Mouse (Mus musculus) layer of hippocampus, adult 8-10 months (tissue): ENCODE measurements around the gene Snrpa. TPM values are rescaled to one million over a fixed set of nuclear protein-coding genes. Genes with fewer than 3 reads are reported as not detected.
"Not testable (repeated sequence)": the region's sequence is repeated elsewhere in the genome, so short reads cannot be mapped to it uniquely, and the experiment has no call there.

ENCODE experiments used
- DNase-seq, 2 experiments: peaks; one replicate each; pipeline ENCODE4 v3.0.0; 2022; ENCODE audit warnings: low spot score in 2 of 2
- total RNA-seq, 4 experiments: library from RNA; stranded (reverse); gene quantifications; 2 replicates each; pipeline ENCODE4 v1.2.4; 2022

The Snrpa gene
- 100 to 1,000 TPM in 1 of 4 experiments, 10 to 100 TPM in 3; 82.0 to 108 (median 85.0) TPM for total RNA-seq

DNA sequence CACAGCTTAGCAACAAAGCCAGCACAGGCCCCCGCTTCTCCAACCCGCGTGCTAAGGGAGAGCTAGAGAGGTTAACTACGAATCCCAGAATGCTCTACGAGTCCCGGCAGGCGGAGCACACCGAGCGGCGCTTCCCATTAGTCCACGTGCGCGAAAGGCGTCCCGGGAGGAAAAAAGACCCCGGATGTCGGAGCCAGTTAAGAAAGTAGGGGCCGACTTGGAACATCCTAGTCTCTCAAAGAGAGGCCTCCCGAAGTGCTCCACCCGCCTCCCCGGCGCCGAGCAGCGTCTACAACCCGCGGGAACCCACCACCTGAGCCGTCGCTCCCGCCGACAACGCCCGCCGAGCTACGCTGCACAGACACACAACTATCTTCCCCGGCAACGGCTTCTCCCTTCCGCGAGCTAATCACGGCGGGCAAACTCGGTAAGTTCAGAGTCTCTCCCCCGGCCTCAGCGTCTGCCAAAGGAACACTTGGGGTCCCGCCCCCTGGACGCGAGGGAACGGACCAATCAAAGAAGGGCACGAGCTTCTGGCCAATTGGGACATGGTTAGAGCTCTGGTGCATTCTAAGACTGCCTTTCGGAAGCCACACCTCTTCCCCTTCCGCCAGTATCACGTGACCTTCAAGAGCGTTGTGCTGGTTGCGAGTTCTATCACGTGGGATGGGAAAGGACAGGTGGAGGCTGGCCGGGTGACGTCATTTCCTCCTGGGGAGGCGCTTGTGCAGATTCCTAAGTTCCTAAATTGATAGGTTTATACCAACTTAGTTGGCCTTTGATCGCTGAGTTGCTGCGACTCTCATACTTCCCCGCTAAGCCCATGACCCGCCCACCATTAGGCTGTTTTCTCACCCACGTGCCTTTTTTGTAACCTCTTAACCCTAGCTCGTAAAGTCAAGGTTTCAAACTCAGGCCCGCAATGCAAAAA is at the start of gene Snrpa, which contains the start of gene BC024978:
Gene Snrpa, minus strand, starts transcription at position 591 of the 931 bp plus-strand sequence.
Gene BC024978, plus strand, starts transcription at position 101 of the 931 bp plus-strand sequence.
- peak; percentile 99 to 100 for DNase-seq

DNA sequence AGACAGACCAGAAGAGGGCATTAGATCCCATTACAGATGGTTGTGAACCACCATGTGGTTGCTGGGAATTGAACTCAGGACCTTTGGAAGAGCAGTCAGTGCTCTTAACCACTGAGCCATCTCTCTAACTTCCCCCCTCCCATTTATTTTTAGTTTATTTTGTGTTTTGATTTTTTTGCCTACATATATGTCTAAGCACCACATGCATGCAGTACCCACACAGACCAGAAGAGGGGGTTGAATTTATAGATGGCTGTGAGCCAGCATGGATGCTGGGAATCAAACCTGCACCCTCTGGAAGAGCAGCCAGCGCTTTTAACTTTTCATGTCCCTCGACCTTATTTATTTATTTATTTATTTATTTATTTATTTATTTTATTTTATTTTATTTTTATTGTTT is 48.0 kb upstream of the Snrpa start:
- DNase-seq, result not testable (repeated sequence)

DNA sequence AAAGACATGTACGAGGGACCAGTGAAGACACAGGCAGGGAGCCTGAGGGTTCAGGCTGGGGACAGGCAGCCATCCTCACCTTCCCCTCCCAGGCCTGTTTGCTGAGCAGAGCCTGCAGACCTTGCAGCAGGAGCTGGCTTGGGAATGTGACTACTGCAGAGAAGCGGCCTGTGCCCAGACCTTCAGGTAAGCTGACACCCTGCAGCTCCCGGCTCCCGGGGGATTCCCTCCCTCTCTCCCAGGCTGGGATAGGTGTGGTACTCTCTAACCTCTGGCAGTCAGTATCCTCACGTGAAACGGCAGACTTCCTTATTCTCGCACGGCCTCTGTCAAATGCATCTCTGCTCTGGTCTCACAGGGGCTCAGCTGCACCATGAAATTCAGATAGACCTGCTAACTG is 47.1 kb upstream of the Snrpa start:
- no peak for DNase-seq

DNA sequence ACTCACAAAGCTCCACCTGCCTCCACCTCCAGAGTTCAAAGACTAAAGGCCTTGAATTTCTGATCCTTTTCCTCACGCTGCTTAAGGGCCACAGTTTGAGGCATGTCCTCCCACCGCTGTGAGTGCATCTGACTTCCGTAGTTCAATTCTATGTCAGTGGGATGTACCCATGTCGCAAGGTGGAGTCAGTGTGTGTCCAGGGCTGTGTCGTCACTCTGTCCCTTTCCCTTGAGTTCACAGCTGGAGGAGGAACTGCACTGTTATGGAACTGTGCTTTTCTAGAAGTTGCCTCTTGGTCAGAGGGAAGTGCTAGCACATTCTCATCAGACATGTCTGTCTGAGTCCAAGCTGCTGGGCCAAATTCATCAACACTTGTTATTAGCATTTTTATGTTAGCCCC is 42.5 kb upstream of the Snrpa start:
- no peak for DNase-seq

DNA sequence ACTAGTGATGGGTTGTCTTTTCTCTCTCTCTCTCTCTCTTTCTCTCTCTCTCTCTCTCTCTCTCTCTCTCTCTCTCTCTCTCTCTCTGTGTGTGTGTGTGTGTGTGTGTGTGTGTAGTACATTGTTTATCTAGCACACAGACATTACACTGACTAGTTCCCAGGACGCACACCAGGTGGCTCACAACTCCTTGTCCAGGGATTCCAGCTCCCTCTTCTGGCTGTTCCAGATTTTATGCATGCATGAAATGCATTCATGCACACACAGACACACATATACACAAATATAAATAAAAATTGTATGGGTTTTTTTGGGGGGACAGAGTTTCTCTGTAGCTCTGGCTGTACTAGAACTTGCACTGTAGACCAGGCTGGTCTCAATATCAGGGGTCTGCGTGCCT is 41.5 kb upstream of the Snrpa start:
- no peak for DNase-seq

DNA sequence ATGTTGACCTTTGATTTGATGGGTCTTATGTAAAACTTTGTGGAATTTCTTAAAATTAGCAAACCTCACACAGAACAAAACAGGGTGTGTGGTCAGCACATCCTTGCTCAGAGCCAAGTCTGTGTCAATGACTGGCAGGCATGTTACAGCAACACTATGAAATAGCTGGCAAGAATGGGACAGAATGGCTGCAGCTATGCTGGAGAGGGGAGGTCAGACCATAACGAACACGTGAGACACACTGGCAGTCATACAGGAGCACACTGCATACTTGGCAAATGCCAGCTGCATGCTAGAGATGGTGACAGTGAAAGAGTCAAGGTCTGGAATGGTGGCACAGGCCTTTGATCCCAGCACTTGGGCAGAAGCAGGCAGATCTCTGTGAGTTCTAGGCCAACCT is 39.7 kb upstream of the Snrpa start:
- DNase-seq, result no peak

DNA sequence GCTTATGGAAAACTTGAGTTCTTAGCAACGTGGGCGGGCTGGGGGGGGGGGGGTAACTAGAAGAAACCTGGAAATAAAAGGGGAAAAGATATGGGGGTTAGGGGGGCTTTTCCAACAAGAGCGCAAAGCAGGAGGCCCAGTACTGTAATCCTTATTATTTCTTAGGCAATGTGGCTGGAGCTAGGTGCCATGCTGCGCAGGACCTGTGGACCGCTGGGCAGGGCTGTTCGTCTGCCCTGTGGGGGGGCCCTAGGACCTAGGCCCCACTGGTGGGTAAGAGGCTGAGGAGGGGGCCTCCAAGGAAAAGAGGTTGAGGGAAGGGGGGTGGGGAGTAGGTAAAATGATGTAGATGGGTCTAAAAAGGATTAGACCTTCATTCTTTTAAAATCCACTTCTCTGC is 37.2 kb upstream of the Snrpa start:
- no peak for DNase-seq

DNA sequence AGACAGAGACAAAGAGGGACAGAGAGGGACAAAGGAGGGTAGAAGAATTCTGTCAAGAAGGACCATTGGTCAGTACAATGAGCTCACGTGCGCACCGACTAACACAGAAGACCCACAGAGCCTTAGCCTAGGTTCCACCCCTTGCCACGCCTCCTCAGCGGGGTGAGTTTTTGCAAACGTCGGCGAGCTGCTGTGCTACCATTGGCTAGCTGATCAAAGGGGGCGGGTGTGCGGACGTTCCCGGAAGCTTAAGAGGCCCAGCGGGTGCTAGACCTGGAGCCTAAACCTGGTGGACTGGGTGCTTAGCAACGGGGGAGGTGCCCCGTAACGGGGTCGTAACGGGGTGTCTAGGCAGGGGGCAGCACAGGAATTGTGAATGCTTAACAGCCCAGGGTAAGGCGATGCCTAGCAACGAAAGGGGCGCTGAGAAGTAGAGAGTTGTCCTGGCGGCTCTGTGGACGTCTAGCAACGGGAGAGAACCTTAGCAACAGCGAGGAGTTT is 36.8 kb upstream of the Snrpa start, which contains the start of gene Coq8b:
Gene Coq8b, plus strand, starts transcription at position 243 of the 501 bp plus-strand sequence.
- DNase-seq, result peak; percentile 90 to 93

DNA sequence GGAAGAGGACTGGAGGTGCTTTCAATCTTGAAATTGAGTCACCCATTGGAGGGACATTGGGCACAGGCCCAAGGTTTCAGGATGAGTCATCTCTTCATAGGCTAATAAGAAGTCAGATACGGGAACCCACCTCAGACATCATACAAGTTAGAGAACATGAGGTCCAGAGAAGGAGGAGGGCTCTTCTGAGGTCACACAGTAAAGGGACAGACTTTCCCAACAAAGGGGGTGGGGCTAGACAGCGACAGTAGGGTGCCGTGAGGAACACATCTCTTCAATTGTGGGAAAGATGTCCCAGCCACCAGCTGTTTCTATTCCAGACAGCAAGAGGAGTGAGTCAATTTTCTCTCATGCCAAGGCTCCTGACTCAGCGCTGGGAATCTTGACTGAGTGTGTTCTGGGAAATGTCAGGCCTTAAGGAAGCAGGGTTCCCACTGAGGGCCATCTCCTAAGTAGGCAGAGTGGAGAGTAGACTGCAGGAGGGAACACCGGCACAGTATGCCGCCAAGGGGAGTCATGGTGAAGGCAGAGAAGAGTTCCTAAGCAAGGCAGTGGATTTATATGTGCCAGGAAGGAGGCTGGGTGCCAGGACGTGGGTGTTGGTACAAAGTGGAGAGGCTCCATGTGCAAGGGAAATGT is 35.7 kb upstream of the Snrpa start:
- peak; percentile 74 to 84 for DNase-seq

DNA sequence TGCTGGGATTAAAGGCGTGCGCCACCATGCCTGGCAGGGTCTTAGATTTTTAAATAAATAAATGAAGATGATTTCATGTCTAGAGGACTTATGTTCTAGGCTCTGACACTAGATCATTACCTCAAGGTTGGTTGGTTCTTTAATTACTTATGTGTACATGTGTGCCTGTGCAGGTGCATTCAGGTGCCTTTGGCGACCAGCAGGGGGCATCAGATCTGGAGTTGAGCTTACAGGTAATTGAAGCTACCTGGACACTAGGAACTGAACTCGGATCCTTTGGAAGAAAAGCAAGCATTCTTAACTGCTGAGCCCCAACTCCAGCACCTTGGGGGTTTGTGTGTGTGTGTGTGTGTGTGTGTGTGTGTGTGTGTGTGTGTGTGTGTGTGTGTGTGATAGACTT is 34.7 kb upstream of the Snrpa start:
- no peak for DNase-seq

DNA sequence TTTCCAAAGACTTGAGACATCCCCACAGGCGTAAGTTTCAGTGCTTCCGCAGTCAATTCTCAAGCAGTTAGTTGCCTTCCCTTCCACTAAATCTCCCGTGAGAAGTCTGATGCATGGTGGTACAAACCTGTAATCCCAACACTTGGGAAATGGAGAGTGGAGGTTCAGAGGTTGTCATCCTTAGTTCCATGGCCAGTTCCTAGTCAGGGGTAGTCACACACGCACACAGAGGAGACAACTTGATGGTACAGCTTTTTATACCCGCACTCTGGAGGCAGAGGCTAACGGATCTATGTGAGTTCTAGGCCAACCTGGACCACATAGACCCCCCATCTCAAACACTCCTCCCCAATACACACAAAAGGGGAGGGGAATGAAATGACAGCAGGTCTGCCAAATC is 32.8 kb upstream of the Snrpa start:
- DNase-seq, result no peak

DNA sequence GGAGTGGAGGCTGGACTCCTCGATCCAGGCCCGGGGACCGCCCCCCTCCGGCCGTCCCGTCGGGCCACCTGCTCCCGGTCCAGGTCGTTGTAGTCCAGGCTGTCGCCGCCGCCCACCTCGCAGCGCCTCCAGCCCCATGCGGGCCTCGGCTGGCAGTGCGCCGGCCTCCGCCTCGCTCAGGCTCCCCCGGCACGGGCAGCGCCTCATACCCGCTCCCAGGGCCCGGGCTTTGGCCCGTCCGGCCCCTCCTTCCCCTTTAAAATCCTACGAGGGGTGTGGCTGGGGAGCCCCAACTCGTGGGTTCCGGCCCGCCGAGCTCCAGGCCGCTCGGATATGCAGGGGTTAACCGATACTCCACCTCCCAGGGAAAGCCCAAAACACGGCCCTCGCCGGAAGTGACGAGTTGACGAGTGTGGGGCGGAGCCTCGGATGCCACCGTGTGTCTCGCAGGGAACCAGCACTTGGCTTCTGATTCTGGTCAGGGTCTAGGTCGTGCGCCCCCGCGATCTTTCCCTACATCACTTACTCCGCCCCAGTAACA is 32.3 kb upstream of the Snrpa start, which contains the start of gene Itpkc:
Gene Itpkc, minus strand, starts transcription at position 381 of the 541 bp plus-strand sequence.
- DNase-seq, result peak; percentile 87 to 88

DNA sequence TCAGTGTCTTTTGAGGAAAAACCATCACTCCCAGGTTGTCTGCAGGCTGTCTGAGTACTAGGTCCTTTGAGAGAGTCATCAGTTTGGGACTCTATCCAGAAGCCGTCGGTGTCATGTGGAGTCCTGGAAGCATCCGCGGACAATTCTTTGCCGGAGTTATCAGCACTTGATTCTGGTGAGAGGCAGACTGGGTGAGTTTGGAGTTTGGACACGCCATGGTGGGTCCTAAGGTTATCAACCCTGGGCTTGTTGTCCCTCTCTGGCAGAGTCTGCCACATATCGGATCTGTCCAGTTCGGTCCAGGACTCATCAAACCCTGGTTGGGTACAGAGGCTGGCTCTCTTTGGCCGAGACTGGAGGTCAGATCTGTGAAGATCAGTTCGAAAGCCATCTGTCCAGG is 31.6 kb upstream of the Snrpa start:
- DNase-seq, result no peak

DNA sequence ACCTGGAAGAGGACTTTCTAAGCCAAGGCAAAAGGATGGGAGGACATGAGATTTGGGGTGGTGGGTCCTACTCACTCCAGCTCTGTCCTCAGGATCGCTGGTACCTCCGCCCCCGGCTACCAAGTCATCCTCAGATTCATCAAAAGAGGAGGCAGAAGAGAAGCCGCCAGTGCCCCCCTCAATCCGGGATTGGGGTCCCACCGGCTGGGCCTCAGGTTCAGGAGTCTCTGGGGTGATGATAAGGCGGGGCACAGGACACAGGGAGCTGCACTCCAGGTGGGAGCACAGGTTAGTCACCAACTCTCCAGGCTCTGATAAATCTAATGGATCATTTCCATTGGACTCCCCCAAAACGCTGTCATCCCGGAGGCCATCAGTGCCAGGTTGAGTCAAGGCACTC is 31.2 kb upstream of the Snrpa start:
- DNase-seq, result no peak

DNA sequence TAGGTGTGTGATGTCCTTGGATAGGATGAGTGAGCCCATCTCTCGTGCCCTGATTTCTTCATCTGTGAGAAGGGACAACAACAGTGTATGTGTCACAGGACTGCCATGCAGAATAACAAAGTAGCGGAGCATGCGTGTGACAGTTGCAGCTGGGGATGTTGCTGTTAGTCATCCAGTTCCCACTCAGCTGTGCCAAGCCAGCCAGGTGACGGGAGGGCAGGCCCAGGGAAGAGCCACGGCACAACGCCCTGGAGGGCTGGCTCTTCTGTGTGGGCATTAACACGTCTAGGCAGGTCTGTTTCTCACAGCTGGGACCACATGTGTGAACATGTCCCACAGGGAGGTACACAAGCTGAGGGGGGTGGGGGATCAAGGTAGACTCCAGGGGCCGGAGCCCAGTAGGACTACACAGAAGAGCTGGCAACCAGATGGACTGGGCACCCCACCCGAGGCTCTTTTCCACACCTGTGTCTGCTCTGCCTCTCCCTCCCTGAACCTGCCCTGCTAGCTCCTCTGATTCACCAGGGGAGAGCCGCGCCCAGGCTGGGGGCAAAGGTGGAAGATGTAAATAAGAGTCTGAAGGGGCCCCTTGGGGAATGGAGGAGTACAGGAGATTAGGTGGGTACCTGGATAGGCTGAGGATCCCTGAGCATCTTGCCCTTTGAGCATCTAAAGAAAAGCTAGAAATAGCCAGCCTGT is 29.0 kb upstream of the Snrpa start:
- DNase-seq, result no peak

DNA sequence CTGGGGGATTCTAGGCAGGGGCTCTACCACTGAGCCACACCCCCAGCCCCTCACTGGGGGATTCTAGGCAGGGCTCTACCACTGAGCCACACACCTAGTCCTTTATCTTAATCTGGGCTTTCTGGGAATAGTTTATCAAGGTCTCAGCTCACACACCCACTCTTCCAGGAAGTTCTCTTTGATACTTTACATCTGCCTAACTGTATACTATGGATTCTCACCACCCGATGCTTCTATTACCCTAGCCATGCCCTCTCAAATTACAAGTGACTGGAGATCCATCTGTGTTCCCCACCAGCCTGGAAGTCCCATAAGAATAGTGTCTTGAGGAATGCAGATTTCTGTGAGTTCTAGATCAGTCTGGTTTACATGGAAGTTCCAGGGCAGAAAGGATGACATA is 26.5 kb upstream of the Snrpa start:
- DNase-seq, result no peak

DNA sequence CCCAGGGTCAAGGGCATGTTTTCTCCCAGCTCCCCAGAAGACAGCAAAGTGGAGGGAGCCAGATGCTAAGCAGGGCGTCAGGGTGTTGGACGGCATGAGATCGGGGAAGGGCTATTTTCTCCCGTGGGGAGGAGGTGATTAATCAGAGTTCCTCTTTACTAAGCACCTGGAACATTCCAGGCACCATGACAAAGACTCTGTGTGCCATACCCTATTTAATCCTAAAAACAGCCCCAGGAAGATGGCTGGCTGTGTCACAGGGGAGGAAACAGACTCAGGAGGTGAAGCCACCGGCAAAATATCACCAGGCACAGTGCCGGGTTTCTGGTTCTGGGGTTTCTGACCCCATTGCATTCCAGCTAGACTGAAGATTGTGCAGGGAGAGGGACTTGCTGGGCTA is 25.9 kb upstream of the Snrpa start:
- no peak for DNase-seq

DNA sequence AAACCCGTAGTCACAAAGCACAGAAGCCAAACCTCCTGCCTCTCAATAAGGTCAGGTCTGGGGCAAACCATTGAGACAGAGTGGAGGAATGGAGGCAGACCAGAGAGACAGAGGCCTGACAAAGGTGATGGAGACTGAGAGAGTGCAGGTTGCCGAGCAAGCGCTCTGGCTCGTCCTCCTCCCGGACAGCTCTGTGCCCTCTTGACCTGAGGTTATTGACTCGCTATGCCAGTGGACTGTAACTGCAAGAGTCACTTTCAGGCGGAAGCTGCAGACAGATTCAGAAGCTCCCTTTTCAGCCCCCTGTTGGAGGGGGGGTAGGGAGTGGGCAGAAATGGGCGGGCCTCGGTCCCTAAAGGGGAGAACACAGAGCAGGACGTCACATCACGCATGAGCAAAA is 23.9 kb upstream of the Snrpa start:
- no peak for DNase-seq

DNA sequence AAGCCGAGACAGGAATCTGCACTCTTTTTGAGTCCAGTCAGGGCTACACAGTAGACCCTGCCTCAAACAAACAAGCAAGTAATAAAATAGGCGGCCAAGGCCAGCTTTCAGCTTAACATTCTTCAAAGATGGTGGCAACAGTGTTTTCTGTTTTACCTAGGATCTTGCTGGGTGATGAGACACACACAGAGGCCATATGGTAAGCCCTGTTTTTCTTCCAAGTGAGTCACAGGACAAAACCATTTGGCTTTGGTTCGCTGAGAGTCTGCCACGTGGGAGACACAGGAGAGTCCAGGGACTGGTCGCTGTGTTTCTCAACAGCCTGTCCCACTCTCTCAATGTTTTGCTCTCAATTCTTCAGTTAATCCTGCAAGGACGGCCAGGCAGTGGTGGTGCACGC is 22.5 kb upstream of the Snrpa start:
- no peak for DNase-seq

DNA sequence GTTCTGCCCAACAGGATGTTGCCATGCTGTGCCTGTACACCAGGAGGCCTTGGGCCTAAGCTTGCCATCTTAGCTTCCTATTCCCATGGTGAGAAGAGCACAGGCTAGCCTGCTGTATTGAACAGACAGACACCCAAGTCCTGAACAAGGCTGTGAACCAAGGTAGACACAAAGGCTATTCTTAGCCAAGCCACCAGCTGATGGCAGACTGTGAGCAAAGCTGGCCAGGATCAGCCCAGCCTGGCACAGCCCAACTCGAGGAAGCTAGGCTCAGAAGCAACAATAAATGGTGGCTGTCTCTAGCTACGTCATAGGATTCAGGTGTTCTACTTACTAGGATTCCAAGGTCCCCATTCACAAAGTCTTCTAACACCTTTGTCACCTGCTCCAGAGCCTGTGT is 16.6 kb upstream of the Snrpa start:
- DNase-seq, result no peak

DNA sequence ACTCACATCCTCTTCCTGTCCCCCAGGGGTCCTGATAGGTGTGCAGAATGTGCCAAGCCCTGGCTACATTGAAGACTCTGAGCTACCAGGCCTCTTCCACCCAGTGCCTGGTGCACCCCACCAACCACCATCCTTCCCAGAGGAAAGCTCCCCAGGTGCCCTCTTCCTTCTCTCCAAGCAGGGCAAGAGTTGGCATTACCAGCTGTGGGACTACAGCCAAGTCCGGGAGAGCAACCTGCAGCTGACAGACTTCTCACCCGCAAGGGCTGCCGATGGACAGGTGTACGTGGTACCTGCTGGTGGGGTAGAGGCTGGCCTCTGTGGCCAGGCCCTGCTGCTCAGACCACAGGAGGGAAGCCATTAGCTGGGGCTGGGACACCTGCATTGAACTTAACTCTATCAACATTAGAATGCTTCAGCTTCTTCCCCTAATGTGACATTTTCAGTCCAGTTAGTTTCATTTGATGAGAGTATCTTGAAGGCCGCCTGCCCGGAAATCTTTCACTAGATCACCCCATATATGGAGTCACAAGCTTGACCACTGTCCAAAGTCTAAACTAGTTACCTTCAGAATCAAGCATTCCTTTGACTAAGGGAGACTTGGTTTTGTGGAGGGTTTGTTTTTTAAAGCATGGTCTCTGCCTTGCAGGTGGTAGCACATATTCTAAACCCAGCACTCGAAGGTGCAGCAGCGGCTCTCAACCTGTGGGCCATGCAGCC is 7.8 kb upstream of the Snrpa start:
- DNase-seq, result no peak
